Mouse (Mus musculus) ovary, postnatal 10 days (tissue): Measurements from ENCODE around the gene Ttc23l.
"Not testable (repeated sequence)": the region's sequence is repeated elsewhere in the genome, so short reads cannot be mapped to it uniquely, and the experiment has no call there.

Experiments
- DNase-seq: peaks from one replicate; pipeline ENCODE4 v3.0.0; 2022; ENCODE audit warnings: low spot score

The Ttc23l gene

DNA sequence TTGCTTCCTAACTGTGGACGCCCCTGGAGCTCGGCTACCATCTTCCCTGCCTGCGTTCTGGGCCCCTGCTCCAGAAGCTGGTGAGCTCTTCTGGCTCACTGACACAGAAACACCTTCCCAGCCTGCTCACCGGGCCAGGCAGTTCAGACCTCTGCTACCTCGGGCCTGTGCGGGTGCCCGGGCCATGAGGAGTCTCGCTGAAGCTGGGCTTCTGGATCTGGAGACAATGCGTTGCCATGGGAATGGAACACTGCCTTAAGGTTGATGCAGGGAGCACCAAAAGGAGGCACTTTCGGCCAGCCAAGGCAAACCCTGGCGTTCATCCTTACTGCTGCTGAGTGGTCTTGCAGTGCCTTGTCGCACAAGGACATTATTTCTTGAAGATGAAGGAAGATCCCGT lies at the start of gene Ttc23l:
TSS of gene Ttc23l (minus strand) at position 204 of the 400 bp plus-strand sequence.
- DNase-seq, result no peak

DNA sequence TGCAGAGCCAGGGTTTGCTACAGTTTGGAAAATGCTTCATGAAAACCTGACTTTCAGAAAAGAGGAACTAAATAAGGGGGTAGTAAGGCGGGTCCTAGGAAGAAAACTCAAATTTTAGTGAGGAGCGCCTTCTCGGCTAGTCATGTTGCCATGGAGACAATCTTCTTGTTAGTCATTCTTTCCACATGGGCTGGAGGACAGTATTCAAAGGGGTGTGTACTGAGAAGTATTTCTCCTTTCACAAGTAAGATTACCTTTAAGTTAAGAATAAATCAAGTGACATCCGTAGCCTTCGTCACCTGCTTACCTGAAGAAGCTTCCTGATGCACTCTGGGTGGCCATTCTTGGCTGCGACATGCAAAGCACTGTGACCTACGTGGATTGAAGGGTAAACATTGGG lies 40.9 kb upstream of the Ttc23l start:
- DNase-seq, result no peak

DNA sequence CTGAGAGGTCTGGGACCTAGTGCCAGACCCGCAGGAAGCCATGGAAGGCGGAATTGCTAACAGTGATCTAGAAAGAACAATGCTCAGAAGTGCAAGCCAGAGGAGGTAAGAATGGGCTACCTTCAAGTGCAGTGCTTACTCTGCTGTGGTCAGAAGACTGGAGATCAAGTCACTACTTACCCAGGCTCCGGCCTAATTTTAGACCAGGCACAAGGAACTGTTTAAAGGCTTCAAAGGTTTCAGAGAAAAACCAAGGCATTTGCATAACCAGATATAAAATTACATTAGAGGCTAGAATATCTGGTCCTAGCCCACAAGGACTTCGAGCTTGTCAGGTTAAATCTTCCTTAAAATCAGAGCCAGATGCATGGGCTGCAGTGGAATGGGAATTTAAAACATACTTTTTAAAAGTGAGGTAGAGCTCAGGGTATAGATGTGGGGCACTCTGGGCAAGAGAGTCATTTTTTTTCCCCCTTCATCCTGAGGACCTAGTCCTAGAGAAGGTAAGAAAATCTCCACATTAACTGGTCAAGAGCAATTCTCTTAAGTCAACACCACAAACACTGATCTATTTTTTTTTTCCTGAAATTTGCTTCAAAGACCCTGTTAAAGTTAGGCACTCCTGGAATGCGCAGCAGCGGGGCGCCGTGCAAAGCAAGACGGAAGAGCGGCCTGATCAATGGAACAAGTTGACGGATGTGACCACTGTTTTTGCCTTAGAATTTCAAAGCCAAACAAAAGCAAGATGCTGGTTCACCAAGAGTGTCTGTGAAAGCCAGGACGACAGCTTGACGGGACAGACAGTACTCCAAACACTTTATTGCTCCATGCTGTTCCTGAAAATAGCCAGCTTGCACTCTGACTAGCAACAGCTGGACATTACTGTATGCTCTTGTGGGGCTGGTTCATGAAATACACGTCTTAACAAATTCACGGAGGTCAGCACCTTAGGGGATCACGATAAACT lies 40.1 kb upstream of the Ttc23l start:
- no peak for DNase-seq

DNA sequence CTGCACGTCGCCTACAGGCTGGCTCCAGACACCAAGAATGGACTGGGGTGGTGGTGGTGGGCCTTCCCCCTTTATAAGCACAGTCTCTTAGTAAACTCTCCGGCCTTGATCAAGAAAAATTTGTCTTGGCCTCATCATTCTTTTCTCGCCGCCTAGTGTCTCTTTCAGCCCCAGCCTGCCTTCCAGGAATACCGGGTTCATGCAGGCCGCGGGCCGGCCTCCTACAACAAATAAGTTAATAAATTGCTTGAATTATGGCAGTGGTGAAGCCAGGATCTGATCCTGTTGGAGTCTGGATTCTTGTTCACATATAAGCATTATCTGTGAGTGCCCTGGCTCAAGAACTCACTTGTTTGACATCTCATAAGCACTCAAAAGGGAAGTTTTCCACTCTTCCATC lies 38.4 kb upstream of the Ttc23l start:
- no peak for DNase-seq

DNA sequence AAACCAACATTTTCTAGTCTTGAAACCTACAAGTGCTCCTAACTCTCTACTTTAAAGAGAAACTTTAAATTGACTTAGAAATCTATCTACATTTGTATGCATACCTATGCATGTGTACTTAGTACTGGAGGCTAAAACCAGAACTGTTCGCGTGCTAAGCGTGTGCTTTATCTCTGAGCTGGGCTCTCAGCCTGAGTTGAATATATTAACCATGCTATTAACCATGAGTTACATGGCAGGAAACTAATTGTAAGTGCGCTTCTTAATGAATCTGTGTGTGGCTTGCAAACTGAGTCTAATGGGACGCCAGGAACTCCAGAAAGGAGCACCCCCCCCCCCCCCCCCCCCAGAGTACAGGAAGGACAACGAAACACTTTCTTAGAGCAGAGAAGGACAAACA lies 36.9 kb upstream of the Ttc23l start:
- DNase-seq, result no peak

DNA sequence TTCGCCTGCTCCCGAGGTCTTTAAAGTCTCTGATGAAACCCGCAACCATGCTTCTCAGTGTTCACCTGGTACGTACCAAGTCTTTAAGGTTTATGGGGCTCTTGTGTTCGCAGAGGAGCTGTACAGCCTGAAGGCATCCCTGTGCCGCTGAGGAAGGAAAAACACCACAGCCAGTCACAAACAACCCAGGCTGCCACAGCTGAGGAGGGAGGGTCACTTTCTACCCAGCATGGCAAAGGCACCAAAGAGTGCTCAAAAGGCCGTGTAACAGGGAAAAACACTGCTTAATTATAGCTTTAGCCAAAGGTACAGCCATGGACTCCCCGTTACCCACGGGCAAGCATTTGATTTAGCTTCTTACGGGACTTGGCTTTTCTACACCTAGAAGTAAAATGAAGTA lies 36.4 kb upstream of the Ttc23l start:
- DNase-seq, result no peak

DNA sequence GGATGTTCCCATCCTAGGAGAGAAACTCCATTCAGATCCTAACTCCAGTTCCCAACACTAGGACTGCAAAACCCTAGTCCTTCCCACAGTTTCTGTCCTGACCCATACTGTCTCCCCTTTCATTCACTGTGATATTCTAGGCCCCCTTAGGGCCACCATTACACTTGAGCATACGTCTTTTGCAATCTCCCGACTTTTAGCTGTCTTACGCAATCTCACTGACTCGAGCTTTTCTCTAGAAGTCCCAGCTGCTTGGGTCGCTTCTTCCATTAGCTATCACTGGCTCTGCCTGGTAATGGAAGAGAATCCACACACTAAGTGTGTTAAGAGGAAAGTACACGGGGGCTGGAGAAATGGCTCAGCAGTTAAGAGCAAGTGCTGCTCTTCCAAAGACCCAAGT lies 34.6 kb upstream of the Ttc23l start:
- DNase-seq, result no peak

DNA sequence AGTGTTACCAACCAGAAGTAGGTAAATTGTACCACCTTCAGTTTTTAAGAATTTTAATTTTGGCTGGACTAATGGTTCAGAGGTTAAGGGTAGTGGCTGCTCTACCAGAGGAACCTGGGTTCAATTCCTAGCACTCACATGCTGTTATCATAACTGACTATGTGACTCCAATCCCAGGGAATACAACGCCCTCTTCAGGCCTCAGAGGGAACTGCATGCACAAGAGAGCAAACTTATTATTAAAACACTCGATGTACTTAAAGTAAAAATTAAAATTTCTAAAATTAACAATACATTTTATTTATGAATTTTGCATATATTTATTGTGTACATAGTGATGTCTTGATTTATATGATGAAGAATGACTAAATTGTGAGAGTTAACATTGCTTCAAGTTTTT lies 28.1 kb upstream of the Ttc23l start:
- no peak for DNase-seq

DNA sequence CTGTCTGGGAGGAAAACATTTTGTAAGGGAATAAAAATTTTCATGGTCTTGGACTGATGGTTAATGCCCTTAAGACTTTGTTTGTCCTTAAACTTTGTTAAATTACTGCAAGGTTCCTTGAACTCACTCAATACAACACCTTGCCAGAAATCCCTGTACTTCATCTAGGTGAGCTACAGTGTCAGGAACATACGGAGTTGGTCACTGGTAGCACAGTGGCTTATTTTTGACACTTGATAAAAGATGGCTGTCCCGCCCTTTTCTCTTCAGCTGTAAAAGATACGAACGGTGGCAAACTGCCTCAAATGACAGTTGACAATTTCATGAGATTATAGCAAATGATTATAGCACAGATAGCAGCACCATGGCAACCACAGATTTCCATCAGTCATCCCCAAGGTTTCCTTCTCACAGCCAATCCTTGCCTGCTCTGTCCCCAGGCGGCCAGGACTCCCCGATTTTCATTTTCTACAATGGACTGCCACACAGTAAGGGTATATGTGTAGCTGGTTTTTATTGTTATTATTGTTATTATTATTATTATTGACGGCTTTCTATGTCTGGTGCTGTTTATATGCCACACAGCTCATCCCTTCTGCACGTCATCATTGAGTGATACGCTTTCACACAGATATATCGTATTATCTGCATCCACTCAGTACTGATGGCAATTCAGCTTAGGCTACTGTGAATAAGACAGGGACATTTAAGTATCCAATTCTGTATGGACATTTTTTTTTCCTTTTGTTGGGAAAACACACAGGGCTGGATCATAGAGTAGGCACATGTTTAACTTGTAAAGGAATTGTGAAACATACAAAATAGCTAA lies 26.1 kb upstream of the Ttc23l start:
- DNase-seq, result no peak

DNA sequence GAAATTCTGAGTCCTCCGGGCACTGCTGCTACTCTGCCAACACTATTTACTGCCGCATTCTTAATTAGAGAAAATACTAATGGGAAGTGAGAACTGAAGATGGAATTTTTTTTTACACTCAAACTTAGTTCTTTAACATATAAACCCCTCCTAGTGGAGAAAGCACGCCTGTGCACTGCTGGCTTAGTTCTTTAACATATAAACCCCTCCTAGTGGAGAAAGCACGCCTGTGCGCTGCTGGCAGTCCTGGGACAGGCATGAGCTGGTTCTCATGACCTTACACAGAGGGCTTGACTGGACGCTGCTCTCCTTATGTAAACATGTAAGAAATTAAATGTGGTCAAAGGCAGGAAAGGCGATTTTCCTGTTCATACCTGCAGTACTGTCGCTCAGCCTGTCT lies 24.9 kb upstream of the Ttc23l start:
- DNase-seq, result peak; percentile 16

DNA sequence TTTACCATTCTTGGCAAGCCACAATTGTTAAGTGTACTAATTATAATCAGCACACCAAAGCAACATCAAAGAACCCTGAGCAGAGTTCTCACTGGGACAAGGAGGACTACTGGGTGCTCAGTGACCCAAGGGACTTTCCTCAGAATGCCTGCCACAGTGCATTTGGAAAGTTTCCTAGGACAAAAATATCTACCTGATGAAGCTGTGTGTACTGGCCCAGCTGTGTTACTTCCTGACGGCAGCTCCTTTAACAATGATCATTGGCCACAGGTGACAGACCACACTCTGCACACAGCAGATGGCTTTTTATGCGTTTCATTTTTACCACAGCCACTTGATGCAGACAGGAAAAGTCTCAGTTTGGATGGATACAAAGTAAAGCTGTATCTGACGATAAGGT lies 20.7 kb upstream of the Ttc23l start:
- no peak for DNase-seq

DNA sequence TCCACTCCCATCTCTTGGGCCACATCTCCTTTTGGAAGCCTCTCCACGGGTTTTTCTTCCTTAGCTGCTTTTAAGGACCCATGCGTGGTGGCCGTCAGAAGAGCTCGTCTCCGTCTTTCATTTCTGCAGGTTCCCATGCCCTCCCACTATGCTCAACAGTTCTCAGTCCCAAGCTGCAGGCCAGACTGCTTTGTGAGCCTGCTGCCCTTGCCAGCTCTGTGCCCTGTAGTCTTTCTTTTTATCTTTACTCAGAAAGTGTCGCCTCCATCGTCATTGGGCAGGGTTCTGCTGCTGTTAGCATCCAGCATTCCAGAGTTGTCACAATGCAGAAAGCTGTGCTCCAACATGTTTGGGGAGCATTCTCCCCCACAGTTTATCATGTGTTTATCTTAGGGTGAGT lies 8.0 kb upstream of the Ttc23l start:
- no peak for DNase-seq

DNA sequence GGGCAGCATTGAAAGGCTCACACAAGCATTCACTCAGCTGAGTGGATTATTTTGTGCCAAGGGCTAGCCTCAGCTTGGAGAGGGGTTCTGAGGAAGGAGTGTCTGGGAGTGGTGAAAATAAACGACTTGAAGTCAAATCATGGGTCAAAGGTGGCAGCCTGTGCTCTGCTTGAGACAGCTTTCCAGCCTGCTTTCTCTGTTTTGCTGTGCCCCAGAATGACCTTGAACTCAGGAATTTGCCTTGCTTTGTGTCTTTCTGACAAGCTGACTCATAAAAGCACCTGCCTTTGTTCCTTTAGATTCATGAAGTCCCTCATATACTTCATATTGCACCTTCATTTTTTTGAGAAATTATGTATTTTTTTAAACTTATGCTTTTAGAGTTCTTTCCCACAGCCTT lies 5.7 kb upstream of the Ttc23l start:
- DNase-seq, result no peak

DNA sequence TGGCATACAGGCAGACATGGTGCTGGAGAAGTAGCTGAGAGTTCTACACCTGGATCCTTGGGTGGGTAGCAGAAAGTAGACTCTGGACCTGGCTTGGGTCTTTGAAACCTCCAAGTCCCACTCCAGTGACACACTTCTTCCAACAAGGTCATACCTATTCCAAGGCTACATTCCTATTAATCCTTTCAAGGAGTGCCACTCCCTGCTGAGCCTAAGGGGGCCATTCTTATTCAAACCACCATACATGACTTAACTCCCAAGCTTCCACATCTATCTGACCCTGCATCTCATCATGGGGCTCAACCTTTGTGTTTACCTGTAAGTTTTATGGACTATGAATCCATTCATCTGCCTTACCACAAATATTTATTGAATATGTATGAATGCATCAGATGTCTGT lies 3.8 kb upstream of the Ttc23l start:
- no peak for DNase-seq

DNA sequence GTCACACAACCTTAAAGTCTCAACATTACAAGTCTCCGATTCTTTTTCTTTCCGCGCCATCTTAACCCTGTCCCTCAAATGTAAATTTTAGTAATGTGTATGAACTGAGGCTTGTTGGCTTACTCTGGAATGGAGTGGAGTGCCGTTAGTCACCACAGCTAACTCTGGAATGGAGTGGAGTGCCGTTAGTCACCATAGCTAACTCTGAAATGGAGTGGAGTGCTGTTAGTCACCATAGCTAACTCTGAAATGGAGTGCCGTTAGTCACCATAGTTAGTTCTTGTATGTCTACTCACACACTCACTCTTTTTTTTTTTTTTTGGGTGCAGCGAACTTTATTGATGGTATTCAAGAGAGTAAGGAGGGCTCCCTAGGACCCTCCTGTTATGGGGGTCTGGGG lies 1.5 kb upstream of the Ttc23l start:
- DNase-seq, result no peak

DNA sequence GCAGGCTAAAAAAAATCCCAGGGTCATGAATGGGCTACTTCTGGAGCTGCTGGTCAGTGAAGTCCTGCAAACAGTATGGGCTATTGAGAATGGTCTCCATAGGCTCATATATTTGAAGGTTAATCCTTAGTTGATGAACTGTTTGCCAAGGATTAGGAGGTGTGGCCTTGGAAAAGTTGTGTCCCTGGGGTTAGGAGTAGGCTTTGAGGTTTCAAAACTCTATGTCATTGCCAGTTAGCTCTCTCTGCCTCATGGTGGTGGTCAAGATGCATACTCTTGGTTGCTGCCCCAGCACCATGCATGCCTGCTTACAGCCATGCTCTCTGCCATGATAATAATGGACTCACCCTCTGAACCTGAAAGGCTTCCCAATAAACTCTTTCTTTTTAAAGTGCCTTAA lies 4.1 kb downstream of the Ttc23l start:
- DNase-seq, result no peak

DNA sequence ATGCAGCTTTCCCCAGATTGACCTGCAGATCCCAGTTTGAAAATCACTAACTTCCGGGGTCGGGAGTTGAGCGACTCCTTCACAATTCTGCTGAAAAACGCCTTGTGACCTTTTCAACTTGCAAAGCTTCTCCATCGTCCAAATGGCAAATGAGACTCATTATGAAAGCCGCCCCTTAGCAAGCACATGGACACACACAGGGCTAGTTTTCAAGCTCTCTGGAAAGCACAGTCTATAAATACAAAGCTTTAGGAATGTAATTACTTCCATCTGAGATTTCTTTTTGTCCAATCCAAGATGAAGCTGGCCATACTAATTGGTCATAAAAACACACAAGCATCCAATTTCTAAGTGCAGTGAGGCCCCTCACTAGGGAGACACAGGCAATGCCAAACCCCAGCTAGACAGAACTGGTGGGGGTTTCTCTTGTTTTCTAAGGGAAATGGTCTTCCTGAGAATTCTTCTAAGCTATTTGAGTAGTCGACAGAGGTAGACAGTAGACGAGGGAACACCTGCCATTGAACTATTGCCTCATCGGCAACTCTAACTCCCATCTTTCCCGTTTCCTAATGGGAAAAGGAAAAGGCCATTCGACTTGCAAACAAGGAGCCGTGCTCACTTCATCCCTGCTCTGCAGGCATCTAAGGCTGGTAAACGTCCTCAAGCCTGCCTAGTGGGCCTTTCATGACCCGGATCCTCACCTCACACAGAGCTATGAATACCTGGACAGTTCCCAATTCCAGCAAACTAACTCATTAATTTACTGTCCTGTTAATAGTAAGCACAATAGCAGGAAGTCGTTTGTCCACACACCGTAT lies 18.0 kb downstream of the Ttc23l start:
- DNase-seq, result no peak

DNA sequence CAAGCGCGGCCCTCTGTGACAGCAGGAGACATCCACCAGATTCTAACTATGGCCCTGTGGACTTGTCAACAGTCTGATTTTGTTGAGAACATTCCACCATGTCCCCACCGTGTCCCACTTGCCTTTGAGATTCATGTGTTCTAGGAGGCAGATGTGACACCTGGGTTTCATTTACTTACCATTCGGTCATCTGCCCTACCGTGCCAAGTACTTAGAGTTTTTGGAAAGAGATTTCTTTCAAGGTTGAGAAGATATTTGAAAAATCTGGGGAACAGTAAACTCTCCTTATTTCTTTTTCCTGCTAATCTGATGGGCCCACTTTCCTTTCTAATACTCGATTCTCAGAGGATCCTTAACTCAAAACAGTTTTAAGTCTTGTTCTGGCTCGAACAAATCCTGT lies 22.5 kb downstream of the Ttc23l start:
- DNase-seq, result no peak

DNA sequence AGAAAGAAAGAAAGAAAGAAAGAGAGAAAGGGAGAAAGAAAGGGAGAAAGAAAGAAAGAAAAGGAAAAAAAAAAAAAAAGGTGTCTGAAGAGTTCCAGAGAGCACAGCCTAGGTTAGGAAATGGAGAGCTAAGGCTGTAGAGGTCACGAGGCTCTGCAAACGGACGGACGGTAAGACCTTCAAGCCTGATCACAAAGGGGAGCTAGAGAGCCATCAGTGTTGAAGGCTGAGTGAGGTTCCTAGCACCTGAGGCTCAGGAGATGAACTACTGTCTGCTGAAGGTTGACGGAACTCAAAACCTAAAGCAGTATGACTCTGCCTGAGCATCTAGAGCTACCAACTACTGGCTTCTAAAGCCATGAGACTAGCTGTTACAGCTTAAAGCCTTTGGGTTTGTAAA lies 23.9 kb downstream of the Ttc23l start:
- no peak for DNase-seq

DNA sequence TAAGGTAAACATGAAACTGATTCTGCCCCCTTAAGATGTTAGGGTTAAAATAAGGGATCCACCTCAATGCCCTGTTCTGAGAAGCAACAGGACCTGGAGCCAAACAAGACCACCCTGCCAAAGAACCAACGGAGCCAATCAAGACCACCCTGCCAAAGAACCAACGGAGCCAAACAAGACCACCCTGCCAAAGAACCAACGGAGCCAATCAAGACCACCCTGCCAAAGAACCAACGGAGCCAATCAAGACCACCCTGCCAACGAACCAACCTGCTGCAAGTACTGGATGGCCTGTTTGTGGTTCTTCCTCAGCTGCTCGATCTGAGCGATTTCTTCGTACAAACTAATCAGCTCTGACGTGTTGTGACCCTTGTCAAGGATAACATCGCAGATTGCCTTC lies 25.1 kb downstream of the Ttc23l start:
- not testable (repeated sequence) for DNase-seq

DNA sequence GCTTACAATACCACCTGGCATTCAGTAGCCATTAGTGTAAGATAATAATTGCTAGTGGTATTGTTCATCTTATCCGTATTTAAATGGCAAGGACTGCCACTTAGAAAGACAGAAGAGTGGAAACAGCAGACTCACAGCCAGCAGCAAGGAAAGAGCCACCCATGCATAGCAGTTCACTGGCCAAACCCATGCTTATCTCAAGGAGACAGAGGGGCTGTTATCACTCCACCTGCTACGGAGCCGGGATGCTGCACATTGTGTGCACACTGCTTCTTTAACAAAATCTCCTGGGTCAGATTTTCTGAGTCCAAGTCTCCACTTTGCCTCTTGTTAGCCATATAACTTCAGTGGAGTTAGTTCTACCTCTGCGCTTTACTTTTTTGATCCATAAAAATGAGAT lies 27.1 kb downstream of the Ttc23l start:
- no peak for DNase-seq

DNA sequence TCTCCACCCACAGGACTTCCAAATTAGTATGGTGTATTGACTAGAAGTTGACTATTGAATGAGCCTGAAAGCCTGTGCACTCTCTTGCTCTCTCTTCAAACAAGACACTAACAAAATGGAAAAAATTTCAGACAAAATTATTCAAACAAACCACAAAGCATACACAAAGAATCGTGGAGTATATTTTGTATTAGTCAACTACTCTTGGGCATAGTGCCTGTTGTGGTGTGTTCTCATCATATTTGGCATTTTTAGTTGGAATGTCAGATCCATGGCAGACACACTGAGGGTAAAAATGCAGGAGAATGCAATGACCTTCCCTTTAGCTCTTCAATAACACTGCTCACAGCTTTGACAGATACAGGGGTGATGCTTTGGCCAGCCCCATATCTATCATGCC lies 32.6 kb downstream of the Ttc23l start:
- no peak for DNase-seq
